Mouse (Mus musculus) intestine, postnatal 0 days (tissue): ENCODE measurements at regions not wholly inside any gene's neighbourhood (a gene's known extent, or its start where the extent isn't known, plus 50 kb on each side); places are given as distances from the start of the nearest gene placed in this dataset.

Experiments
- ATAC-seq: fragments of 200-750 bp; cut with Nextera tagmentation; 2 replicates; pipeline ENCODE4 v1.8.0; 2017; ENCODE audit warnings: mild to moderate bottlenecking, moderate TSS enrichment, moderate library complexity
- H3K27ac ChIP-seq: fragments of 300-500 bp; sonication (generic); 2 replicates; pipeline ENCODE4 v1.5.1; 2014; ENCODE audit warnings: mild to moderate bottlenecking, low read depth, low read length, moderate library complexity
- H3K27me3 ChIP-seq: fragments of 300-500 bp; sonication (generic); replicated peaks from 2 replicates; pipeline ENCODE4 v1.6.1; 2014; ENCODE audit warnings: low read length, mixed read lengths; ENCODE audit not compliant: control insufficient read depth, insufficient read depth
- H3K36me3 ChIP-seq: fragments of 300-500 bp; sonication (generic); 2 replicates; pipeline ENCODE4 v1.6.1; 2014; ENCODE audit warnings: mild to moderate bottlenecking, moderate library complexity; ENCODE audit not compliant: control insufficient read depth, insufficient read depth
- H3K4me1 ChIP-seq: fragments of 300-500 bp; sonication (generic); replicated peaks from 2 replicates; pipeline ENCODE4 v1.6.1; 2014; ENCODE audit warnings: antibody characterized with exemption, low read length, mixed read lengths; ENCODE audit not compliant: control insufficient read depth, insufficient read depth
- H3K4me2 ChIP-seq: fragments of 300-500 bp; sonication (generic); replicated peaks from 2 replicates; pipeline ENCODE4 v1.6.1; 2014; ENCODE audit warnings: low read depth, mild to moderate bottlenecking, moderate library complexity
- H3K4me3 ChIP-seq: fragments of 300-500 bp; sonication (generic); 2 replicates; pipeline ENCODE4 v1.5.1; 2014; ENCODE audit warnings: low read depth, low read length
- H3K9ac ChIP-seq: fragments of 300-500 bp; sonication (generic); 2 replicates; pipeline ENCODE4 v1.6.1; 2014; ENCODE audit warnings: mild to moderate bottlenecking, low read depth, low read length
- H3K9me3 ChIP-seq: fragments of 300-500 bp; sonication (generic); 2 replicates; pipeline ENCODE4 v1.6.1; 2016; ENCODE audit warnings: mixed run types; ENCODE audit not compliant: control insufficient read depth
- CTCF ChIP-seq: sonication (generic); IDR thresholded peaks from 2 replicates; pipeline ENCODE4 v1.5.1; 2016; ENCODE audit warnings: low read depth, mild to moderate bottlenecking, control low read depth, antibody characterized with exemption, moderate library complexity
- WGBS: fragments of 180-500 bp; shearing (Covaris S2); extraction: QIAGEN DNeasy Blood & Tissue Kit; methylation state at CpG from one replicate; pipeline ENCODE4 v1.1.7; 2014; 5-methylcytosine and 5-hydroxymethylcytosine counted together

GRCm38 (mm10) chr15:38577691-38578090, 1152.3 kb downstream of the 4930447A16Rik start:
- Histone ChIP-seq H3K9me3 (no peaks in the 10 kb centered on the region), H3K4me2 (no peak overlapping the region), H3K4me3 (no peak overlapping the region), H3K27me3 (no peaks in the 10 kb centered on the region), H3K4me1 (no peaks in the 10 kb centered on the region), H3K36me3 (no peaks in the 10 kb centered on the region), H3K27ac (no peak overlapping the region), H3K9ac (no peak overlapping the region)
- ATAC-seq: no peak
- 94% methylated on average over 4 of the region's 4 CpGs for WGBS
- no peak for TF ChIP-seq CTCF

- H3K4me1 ChIP-seq: no peaks in the 10 kb centered on the region
- no peak overlapping the region for H3K4me2 ChIP-seq
- H3K9me3 ChIP-seq: no peaks in the 10 kb centered on the region
- H3K4me3 ChIP-seq: no peak overlapping the region
- H3K36me3 ChIP-seq: no peaks in the 10 kb centered on the region
- no peak overlapping the region for H3K9ac ChIP-seq
- H3K27ac ChIP-seq: no peak overlapping the region
- H3K27me3 ChIP-seq: no peaks in the 10 kb centered on the region
- no peak for TF ChIP-seq CTCF
- no peak for ATAC-seq
- 77% methylated on average over 4 of the region's 4 CpGs for WGBS
Observed at GRCm38 (mm10) chr15:38579481-38579880, 1154.1 kb downstream of the 4930447A16Rik start.

DNA sequence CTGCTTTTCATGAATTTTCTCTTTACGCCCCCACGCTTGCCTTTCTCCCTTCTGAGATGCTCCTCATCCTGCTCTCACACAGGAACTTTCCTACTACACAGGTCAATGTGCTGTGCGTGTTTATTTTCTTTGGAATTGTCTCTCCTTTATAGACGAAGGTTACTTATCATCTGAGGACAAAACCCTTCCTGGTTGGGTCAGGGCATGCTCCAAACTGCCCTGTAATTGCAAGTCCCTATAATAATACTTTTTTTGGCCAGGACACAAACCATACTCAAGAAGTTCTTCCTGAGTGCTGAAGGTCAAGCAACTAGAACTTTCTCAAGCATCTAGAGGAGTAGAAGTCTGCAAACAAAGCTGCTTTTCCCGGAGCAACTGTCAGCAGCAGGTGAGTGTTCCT, 1158.1 kb downstream of the 4930447A16Rik start:
- Histone ChIP-seq H3K36me3 (no peaks in the 10 kb centered on the region), H3K4me3 (no peak overlapping the region), H3K9ac (no peak overlapping the region), H3K27me3 (no peaks in the 10 kb centered on the region), H3K9me3 (no peaks in the 10 kb centered on the region), H3K4me2 (no peak overlapping the region), H3K27ac (no peak overlapping the region), H3K4me1 (no peaks in the 10 kb centered on the region)
- WGBS: 63% methylated on average over 5 of the region's 5 CpGs
- ATAC-seq: no peak
- no peak for TF ChIP-seq CTCF

DNA sequence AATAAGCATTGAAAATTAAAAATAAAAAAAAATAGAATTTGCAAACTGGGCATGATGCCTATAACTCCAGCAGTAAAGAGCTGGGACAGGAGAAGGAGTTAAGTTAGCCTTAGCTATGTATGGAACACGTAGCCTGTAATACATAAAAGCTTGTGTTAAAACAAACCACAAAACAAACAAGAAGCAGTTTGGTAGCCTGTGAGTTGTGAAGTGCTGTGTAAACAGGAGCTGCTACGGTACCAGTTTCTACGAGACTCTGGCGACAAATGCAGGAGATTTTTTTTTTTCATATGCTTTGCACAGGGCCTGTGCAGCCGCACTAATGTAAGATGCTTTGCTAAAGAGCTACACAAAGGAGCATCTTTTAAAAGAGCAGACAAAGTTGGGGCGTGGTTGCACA, 1159.1 kb downstream of the 4930447A16Rik start:
- no peaks in the 10 kb centered on the region for H3K27me3 ChIP-seq
- no peak overlapping the region for H3K27ac ChIP-seq
- no peaks in the 10 kb centered on the region for H3K36me3 ChIP-seq
- no peak overlapping the region for H3K9ac ChIP-seq
- WGBS: 81% methylated on average over 6 of the region's 6 CpGs
- TF ChIP-seq CTCF: no peak
- no peak overlapping the region for H3K4me2 ChIP-seq
- no peak for ATAC-seq
- H3K9me3 ChIP-seq: no peaks in the 10 kb centered on the region
- H3K4me3 ChIP-seq: no peak overlapping the region
- no peaks in the 10 kb centered on the region for H3K4me1 ChIP-seq

DNA sequence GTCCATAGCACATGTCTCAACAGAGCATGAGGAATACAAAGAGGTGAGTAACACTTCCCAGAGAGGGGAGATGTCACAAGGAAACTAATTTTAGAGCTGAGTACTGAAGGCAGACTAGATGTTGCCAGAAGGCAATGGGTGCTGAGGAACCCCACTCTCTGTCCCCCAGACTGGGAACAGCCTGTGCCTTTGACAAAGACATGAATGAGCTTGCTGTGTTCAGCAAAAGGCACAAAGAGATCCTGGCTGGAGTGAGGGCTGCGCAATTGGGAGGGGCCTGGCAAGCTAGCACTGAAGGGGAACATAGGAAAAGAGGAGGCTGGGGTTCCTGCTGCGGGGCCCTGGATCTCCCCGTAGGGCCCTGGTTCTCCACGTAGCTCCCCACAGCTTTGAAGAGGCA, 1160.3 kb downstream of the 4930447A16Rik start:
- no peaks in the 10 kb centered on the region for H3K9me3 ChIP-seq

DNA sequence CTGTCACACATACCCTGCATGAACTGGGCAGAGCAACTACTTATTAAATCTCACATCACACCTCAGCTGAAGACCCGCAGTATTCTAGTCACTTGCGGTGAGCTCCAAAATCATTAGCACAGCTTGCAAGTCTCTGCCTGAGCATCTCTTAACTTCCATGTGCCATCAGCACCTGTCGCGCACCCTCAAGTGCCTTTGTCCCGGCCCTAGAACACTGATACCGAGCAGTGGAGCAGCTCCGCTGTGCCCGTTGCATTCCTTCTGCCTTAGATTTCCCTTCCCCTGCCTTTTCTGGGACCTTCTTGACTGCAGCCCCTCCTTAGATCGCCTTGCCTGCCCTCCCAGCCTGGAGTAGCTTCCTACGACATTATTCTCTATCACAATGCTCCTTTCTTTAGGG, 1161.2 kb downstream of the 4930447A16Rik start:
- Histone ChIP-seq H3K27me3 (no peaks in the 10 kb centered on the region), H3K4me3 (no peak overlapping the region), H3K4me1 (no peaks in the 10 kb centered on the region), H3K9ac (no peak overlapping the region), H3K27ac (no peak overlapping the region), H3K9me3 (no peaks in the 10 kb centered on the region), H3K4me2 (no peak overlapping the region), H3K36me3 (no peaks in the 10 kb centered on the region)
- ATAC-seq: no peak
- TF ChIP-seq CTCF: no peak
- whole genome bisulfite sequencing: 73% methylated on average over 10 of the region's 10 CpGs

More for the DNA sequence above, 1160.3 kb downstream of the 4930447A16Rik start:
- no peak for TF ChIP-seq CTCF
- Histone ChIP-seq H3K9ac (no peak overlapping the region), H3K4me3 (no peak overlapping the region), H3K4me2 (no peak overlapping the region), H3K27me3 (no peaks in the 10 kb centered on the region), H3K36me3 (no peaks in the 10 kb centered on the region), H3K27ac (no peak overlapping the region), H3K4me1 (no peaks in the 10 kb centered on the region)
- no peak for ATAC-seq
- WGBS: 79% methylated on average over 4 of the region's 4 CpGs

GRCm38 (mm10) chr15:38588268-38588667, 1162.9 kb downstream of the 4930447A16Rik start:
- 47% methylated on average over 5 of the region's 5 CpGs for WGBS
- no peaks in the 10 kb centered on the region for H3K27me3 ChIP-seq
- H3K4me1 ChIP-seq: no peaks in the 10 kb centered on the region
- TF ChIP-seq CTCF: no peak
- no peak overlapping the region for H3K27ac ChIP-seq
- ATAC-seq: no peak
- no peak overlapping the region for H3K9ac ChIP-seq
- H3K4me3 ChIP-seq: no peak overlapping the region
- H3K4me2 ChIP-seq: no peak overlapping the region
- H3K36me3 ChIP-seq: no peaks in the 10 kb centered on the region
- H3K9me3 ChIP-seq: no peaks in the 10 kb centered on the region
